Mouse (Mus musculus): ENCODE data around the gene Ube2g1. TPM values are rescaled to one million over a fixed set of nuclear protein-coding genes. Genes with fewer than 3 reads are reported as not detected.

Ube2g1 gene
- total and polyA plus RNA-seq, 2 experiments from 2014 or later: 40.1 to 68.1 TPM

DNA sequence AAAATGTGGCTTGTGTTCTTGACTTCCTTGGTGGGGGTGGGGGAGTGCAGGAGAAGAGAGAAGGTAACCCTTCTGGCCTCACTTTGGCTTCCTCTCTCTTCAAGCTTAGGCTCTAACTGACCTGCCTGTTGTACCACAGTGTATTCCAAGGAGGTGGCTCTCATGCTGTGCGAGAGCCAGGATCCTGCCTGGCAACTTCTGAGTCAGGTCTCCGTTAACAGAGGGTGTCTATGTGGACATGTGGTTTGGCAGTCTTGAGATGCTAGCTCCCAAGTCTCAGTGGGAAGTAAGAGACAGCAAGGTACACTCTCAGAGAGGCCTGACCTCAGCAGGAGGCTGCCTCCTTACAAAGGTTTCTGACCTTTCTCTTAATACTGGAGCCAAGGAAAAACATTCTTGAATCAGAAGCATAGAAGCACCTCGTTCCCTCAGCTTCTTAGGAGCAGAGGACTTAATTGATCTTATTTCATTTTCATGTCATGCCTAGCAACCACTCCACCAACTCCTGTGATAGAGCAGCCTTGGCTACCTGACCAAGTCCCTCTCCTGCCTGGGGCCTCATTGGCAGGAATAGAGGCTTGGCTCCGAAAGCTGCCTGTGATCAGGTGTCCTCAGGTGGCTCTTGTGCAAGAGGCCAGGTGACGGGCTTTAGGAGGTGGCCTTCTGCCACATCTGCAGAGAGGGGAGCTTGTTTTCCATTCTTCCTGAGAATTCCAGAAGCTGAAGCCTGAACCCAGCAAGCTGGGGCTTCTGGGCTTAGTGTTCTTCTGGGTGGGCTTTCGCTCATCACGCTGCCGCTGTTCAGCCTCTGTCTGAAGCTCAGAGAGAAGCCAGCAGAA, 25.3 kb upstream of the Ube2g1 start:
- ATAC-seq (no peak), DNase-seq (ENCODE audit: low spot score) (no peak)
- Histone ChIP-seq H3K9me3 (ENCODE audit: low read length) (no peaks in the 10 kb centered on the region), H3K27me3 (ENCODE audit: insufficient read depth, low read length) (no peaks in the 10 kb centered on the region), H3K9ac (replicated peaks; ENCODE audit: low read length) (no peak overlapping the region), H3K4me3 (ENCODE audit: low read length) (no peak overlapping the region), H3K27ac (no peak overlapping the region), H3K4me1 (ENCODE audit: insufficient read depth, low read length) (no peaks in the 10 kb centered on the region), H3K36me3 (ENCODE audit: insufficient read depth, low read length) (no peaks in the 10 kb centered on the region), H3K4me2 (ENCODE audit: low read depth, low read length) (no peak overlapping the region)
- 73% methylated on average over 8 of the region's 8 CpGs for WGBS
- TF ChIP-seq CTCF (IDR thresholded peaks at IDR 0.05; ENCODE audit: low read depth): no peak

GRCm38 (mm10) chr11:72582448-72582705, 24.7 kb upstream of the Ube2g1 start:
- ATAC-seq (no peak), DNase-seq (ENCODE audit: low spot score) (no peak)
- no peak overlapping the region for H3K4me3 ChIP-seq (ENCODE audit: low read length)
- no peaks in the 10 kb centered on the region for H3K27me3 ChIP-seq (ENCODE audit: insufficient read depth, low read length)
- no peak for TF ChIP-seq CTCF (IDR thresholded peaks at IDR 0.05; ENCODE audit: low read depth)
- 86% methylated on average over 3 of the region's 3 CpGs for WGBS
- no peaks in the 10 kb centered on the region for H3K4me1 ChIP-seq (ENCODE audit: insufficient read depth, low read length)
- H3K36me3 ChIP-seq (ENCODE audit: insufficient read depth, low read length): no peaks in the 10 kb centered on the region
- H3K27ac ChIP-seq: no peak overlapping the region
- no peak overlapping the region for H3K4me2 ChIP-seq (ENCODE audit: low read depth, low read length)
- H3K9ac ChIP-seq (replicated peaks; ENCODE audit: low read length): no peak overlapping the region
- no peaks in the 10 kb centered on the region for H3K9me3 ChIP-seq (ENCODE audit: low read length)

- DNase-seq (ENCODE audit: low spot score) (no peak), ATAC-seq (no peak)
- Histone ChIP-seq H3K4me2 (ENCODE audit: low read depth, low read length) (no peak overlapping the region), H3K27me3 (ENCODE audit: insufficient read depth, low read length) (no peaks in the 10 kb centered on the region), H3K9me3 (ENCODE audit: low read length) (no peaks in the 10 kb centered on the region), H3K27ac (no peak overlapping the region), H3K36me3 (ENCODE audit: insufficient read depth, low read length) (no peaks in the 10 kb centered on the region), H3K4me1 (ENCODE audit: insufficient read depth, low read length) (no peaks in the 10 kb centered on the region), H3K4me3 (ENCODE audit: low read length) (no peak overlapping the region), H3K9ac (replicated peaks; ENCODE audit: low read length) (no peak overlapping the region)
- no peak for TF ChIP-seq CTCF (IDR thresholded peaks at IDR 0.05; ENCODE audit: low read depth)
- 87% methylated on average over 2 of the region's 2 CpGs for WGBS
Observed at GRCm38 (mm10) chr11:72583092-72583491, 24.0 kb upstream of the Ube2g1 start.

GRCm38 (mm10) chr11:72586570-72586969, 20.5 kb upstream of the Ube2g1 start:
- no peaks in the 10 kb centered on the region for H3K4me1 ChIP-seq (ENCODE audit: insufficient read depth, low read length)
- TF ChIP-seq CTCF (IDR thresholded peaks at IDR 0.05; ENCODE audit: low read depth): no peak
- no peaks in the 10 kb centered on the region for H3K9me3 ChIP-seq (ENCODE audit: low read length)
- no peaks in the 10 kb centered on the region for H3K36me3 ChIP-seq (ENCODE audit: insufficient read depth, low read length)
- no peak overlapping the region for H3K27ac ChIP-seq
- H3K27me3 ChIP-seq (ENCODE audit: insufficient read depth, low read length): no peaks in the 10 kb centered on the region
- H3K9ac ChIP-seq (replicated peaks; ENCODE audit: low read length): no peak overlapping the region
- WGBS: 92% methylated on average over 3 of the region's 3 CpGs
- no peak overlapping the region for H3K4me2 ChIP-seq (ENCODE audit: low read depth, low read length)
- H3K4me3 ChIP-seq (ENCODE audit: low read length): no peak overlapping the region
- ATAC-seq (no peak), DNase-seq (ENCODE audit: low spot score) (no peak)

- Histone ChIP-seq H3K9me3 (ENCODE audit: low read length) (no peaks in the 10 kb centered on the region), H3K4me1 (ENCODE audit: insufficient read depth, low read length) (no peaks in the 10 kb centered on the region), H3K27me3 (ENCODE audit: insufficient read depth, low read length) (no peaks in the 10 kb centered on the region), H3K27ac (no peak overlapping the region), H3K4me3 (ENCODE audit: low read length) (no peak overlapping the region), H3K9ac (replicated peaks; ENCODE audit: low read length) (no peak overlapping the region), H3K36me3 (ENCODE audit: insufficient read depth, low read length) (no peaks in the 10 kb centered on the region), H3K4me2 (ENCODE audit: low read depth, low read length) (no peak overlapping the region)
- TF ChIP-seq CTCF (IDR thresholded peaks at IDR 0.05; ENCODE audit: low read depth): no peak
- ATAC-seq: no peak
- no peak for DNase-seq (ENCODE audit: low spot score)
- WGBS: 49% methylated on average over 7 of the region's 7 CpGs
Observed at GRCm38 (mm10) chr11:72587537-72588233, 19.4 kb upstream of the Ube2g1 start.

DNA sequence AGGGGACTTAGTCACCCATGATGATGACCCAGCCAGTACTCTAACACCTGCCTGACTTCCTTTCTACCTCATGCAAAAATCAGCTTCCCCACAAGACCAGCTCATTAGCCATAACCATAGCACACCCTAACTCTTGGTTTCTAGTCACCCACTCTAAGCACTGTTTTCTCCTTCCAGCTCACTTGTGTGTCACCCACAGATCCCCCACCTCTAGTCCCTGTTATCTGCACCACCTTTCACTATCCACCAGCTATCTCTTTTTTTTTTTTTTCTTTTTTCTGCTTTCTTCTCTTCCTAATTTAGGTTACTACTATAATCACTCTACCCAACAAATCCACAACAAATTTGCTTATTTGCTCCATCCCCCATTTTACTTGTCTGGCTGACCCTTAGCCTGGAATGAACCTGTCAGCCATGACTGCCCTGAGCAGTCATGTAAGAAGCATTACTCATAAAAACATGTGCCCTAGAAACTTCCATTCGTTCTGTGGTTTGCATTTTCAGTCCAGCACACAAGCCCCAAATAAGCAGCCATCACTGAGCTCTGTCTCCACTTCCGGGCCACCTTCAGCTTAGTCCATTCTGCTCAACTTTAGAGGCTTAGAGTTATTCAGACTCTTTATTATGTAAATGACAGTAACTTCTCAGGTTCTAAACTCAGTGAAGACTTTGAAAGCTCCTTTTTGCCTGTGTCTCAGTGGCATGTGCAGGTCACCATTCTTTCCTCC, 11.9 kb upstream of the Ube2g1 start:
- ATAC-seq: no peak
- H3K27me3 ChIP-seq (ENCODE audit: insufficient read depth, low read length): no peaks in the 10 kb centered on the region
- H3K36me3 ChIP-seq (ENCODE audit: insufficient read depth, low read length): no peaks in the 10 kb centered on the region
- no peak for DNase-seq (ENCODE audit: low spot score)
- H3K4me2 ChIP-seq (ENCODE audit: low read depth, low read length): no peak overlapping the region
- H3K9me3 ChIP-seq (ENCODE audit: low read length): no peaks in the 10 kb centered on the region
- H3K9ac ChIP-seq (replicated peaks; ENCODE audit: low read length): no peak overlapping the region
- H3K27ac ChIP-seq: no peak overlapping the region
- no peaks in the 10 kb centered on the region for H3K4me1 ChIP-seq (ENCODE audit: insufficient read depth, low read length)
- 79% methylated on average over 2 of the region's 2 CpGs for WGBS
- no peak for TF ChIP-seq CTCF (IDR thresholded peaks at IDR 0.05; ENCODE audit: low read depth)
- H3K4me3 ChIP-seq (ENCODE audit: low read length): no peak overlapping the region
